Mouse (Mus musculus): ENCODE results near the gene Rab11a. TPM values are rescaled to one million over a fixed set of nuclear protein-coding genes. Genes with fewer than 3 reads are reported as not detected.
A peak's percentile ranks its signal among the peaks of the same experiment; 100 is the strongest.
"Not testable (repeated sequence)": the region's sequence is repeated elsewhere in the genome, so short reads cannot be mapped to it uniquely, and the experiment has no call there.

Rab11a gene
- polyA plus RNA-seq, 1 experiment from 2014 or later: 335 TPM

GRCm38 (mm10) chr9:64691176-64691575, 46.4 kb downstream of the Rab11a start:
- Histone ChIP-seq H3K27ac (ENCODE audit: low read length) (no peak overlapping the region), H3K4me1 (ENCODE audit: control insufficient read depth, insufficient read depth, low read length) (no peaks in the 10 kb centered on the region; the same call in 1 of the 2 replicates), H3K9me3 (replicated peaks; ENCODE audit: control insufficient read depth, low read length) (no peaks in the 10 kb centered on the region), H3K36me3 (ENCODE audit: control insufficient read depth, insufficient read depth) (peaks cover 8% of the 10 kb centered on the region), H3K4me2 (ENCODE audit: low read depth, low read length) (no peak overlapping the region), H3K27me3 (ENCODE audit: control insufficient read depth, insufficient read depth, low read length) (no peaks in the 10 kb centered on the region), H3K9ac (ENCODE audit: low read length) (no peak overlapping the region), H3K4me3 (ENCODE audit: low read length) (no peak overlapping the region)
- 0 out of 2 replicates have a peak, but pooled peaks have one; percentile 41 for ATAC-seq (replicated peaks; ENCODE audit: extremely low read depth, insufficient read depth, low FRiP score)
- 13% methylated on average over 7 of the region's 7 CpGs for WGBS

- Histone ChIP-seq H3K4me2 (ENCODE audit: low read depth, low read length) (no peak overlapping the region), H3K9me3 (replicated peaks; ENCODE audit: control insufficient read depth, low read length) (no peaks in the 10 kb centered on the region), H3K27ac (ENCODE audit: low read length) (no peak overlapping the region), H3K4me1 (ENCODE audit: control insufficient read depth, insufficient read depth, low read length) (no peaks in the 10 kb centered on the region; the same call in 1 of the 2 replicates), H3K36me3 (ENCODE audit: control insufficient read depth, insufficient read depth) (peaks cover 8% of the 10 kb centered on the region), H3K27me3 (ENCODE audit: control insufficient read depth, insufficient read depth, low read length) (no peaks in the 10 kb centered on the region), H3K9ac (ENCODE audit: low read length) (no peak overlapping the region), H3K4me3 (ENCODE audit: low read length) (no peak overlapping the region)
- no peak for ATAC-seq (replicated peaks; ENCODE audit: extremely low read depth, insufficient read depth, low FRiP score)
- WGBS: 84% methylated on average over 2 of the region's 2 CpGs
These were observed 46.8 kb downstream of the Rab11a start for GRCm38 (mm10) chr9:64690771-64691170.

GRCm38 (mm10) chr9:64688015-64688394, 49.6 kb downstream of the Rab11a start:
- no peaks in the 10 kb centered on the region for H3K9me3 ChIP-seq (replicated peaks; ENCODE audit: control insufficient read depth, low read length)
- no peaks in the 10 kb centered on the region for H3K36me3 ChIP-seq (ENCODE audit: control insufficient read depth, insufficient read depth)
- H3K4me3 ChIP-seq (ENCODE audit: low read length): no peak overlapping the region
- WGBS: 55% methylated on average over 1 of the region's 1 CpGs
- ATAC-seq (replicated peaks; ENCODE audit: extremely low read depth, insufficient read depth, low FRiP score): no peak
- no peaks in the 10 kb centered on the region for H3K27me3 ChIP-seq (ENCODE audit: control insufficient read depth, insufficient read depth, low read length)
- H3K4me2 ChIP-seq (ENCODE audit: low read depth, low read length): no peak overlapping the region
- no peaks in the 10 kb centered on the region; the same call in 1 of the 2 replicates for H3K4me1 ChIP-seq (ENCODE audit: control insufficient read depth, insufficient read depth, low read length)
- H3K9ac ChIP-seq (ENCODE audit: low read length): no peak overlapping the region
- H3K27ac ChIP-seq (ENCODE audit: low read length): no peak overlapping the region

- H3K9me3 ChIP-seq (replicated peaks; ENCODE audit: control insufficient read depth, low read length): no peaks in the 10 kb centered on the region
- ATAC-seq (replicated peaks; ENCODE audit: extremely low read depth, insufficient read depth, low FRiP score): no peak
- no peaks in the 10 kb centered on the region for H3K27me3 ChIP-seq (ENCODE audit: control insufficient read depth, insufficient read depth, low read length)
- no peak overlapping the region for H3K27ac ChIP-seq (ENCODE audit: low read length)
- 62% methylated on average over 13 of the region's 13 CpGs for WGBS
- H3K4me2 ChIP-seq (ENCODE audit: low read depth, low read length): no peak overlapping the region
- no peaks in the 10 kb centered on the region for H3K36me3 ChIP-seq (ENCODE audit: control insufficient read depth, insufficient read depth)
- H3K9ac ChIP-seq (ENCODE audit: low read length): no peak overlapping the region
- no peak overlapping the region for H3K4me3 ChIP-seq (ENCODE audit: low read length)
- no peaks in the 10 kb centered on the region; the same call in 1 of the 2 replicates for H3K4me1 ChIP-seq (ENCODE audit: control insufficient read depth, insufficient read depth, low read length)
These were observed 50.2 kb downstream of the Rab11a start for GRCm38 (mm10) chr9:64687122-64688014.

GRCm38 (mm10) chr9:64671341-64672319, 65.9 kb downstream of the Rab11a start:
- H3K9ac ChIP-seq (ENCODE audit: low read length); ATAC-seq (replicated peaks; ENCODE audit: extremely low read depth, insufficient read depth, low FRiP score); H3K36me3 ChIP-seq (ENCODE audit: control insufficient read depth, insufficient read depth); H3K27me3 ChIP-seq (ENCODE audit: control insufficient read depth, insufficient read depth, low read length); H3K9me3 ChIP-seq (replicated peaks; ENCODE audit: control insufficient read depth, low read length); H3K4me2 ChIP-seq (ENCODE audit: low read depth, low read length); H3K27ac ChIP-seq (ENCODE audit: low read length); H3K4me3 ChIP-seq (ENCODE audit: low read length); H3K4me1 ChIP-seq (ENCODE audit: control insufficient read depth, insufficient read depth, low read length): not testable (repeated sequence)
- WGBS: 30% methylated on average over 10 of the region's 11 CpGs

- ATAC-seq (replicated peaks; ENCODE audit: extremely low read depth, insufficient read depth, low FRiP score): no peak
- Histone ChIP-seq H3K4me3 (ENCODE audit: low read length) (no peak overlapping the region), H3K36me3 (ENCODE audit: control insufficient read depth, insufficient read depth) (no peaks in the 10 kb centered on the region), H3K4me1 (ENCODE audit: control insufficient read depth, insufficient read depth, low read length) (no peaks in the 10 kb centered on the region), H3K27me3 (ENCODE audit: control insufficient read depth, insufficient read depth, low read length) (no peaks in the 10 kb centered on the region; the same call in 1 of the 2 replicates), H3K9ac (ENCODE audit: low read length) (no peak overlapping the region), H3K4me2 (ENCODE audit: low read depth, low read length) (no peak overlapping the region), H3K27ac (ENCODE audit: low read length) (no peak overlapping the region), H3K9me3 (replicated peaks; ENCODE audit: control insufficient read depth, low read length) (no peaks in the 10 kb centered on the region)
- WGBS: 71% methylated on average over 2 of the region's 2 CpGs
These were observed 69.6 kb downstream of the Rab11a start for GRCm38 (mm10) chr9:64668001-64668400.

GRCm38 (mm10) chr9:64667513-64667912, 70.0 kb downstream of the Rab11a start:
- H3K9me3 ChIP-seq (replicated peaks; ENCODE audit: control insufficient read depth, low read length): no peaks in the 10 kb centered on the region
- ATAC-seq (replicated peaks; ENCODE audit: extremely low read depth, insufficient read depth, low FRiP score): 0 out of 2 replicates have a peak, but pooled peaks have one; percentile 37
- H3K27ac ChIP-seq (ENCODE audit: low read length): no peak overlapping the region
- WGBS: 7% methylated on average over 5 of the region's 5 CpGs
- no peaks in the 10 kb centered on the region; the same call in 1 of the 2 replicates for H3K27me3 ChIP-seq (ENCODE audit: control insufficient read depth, insufficient read depth, low read length)
- H3K9ac ChIP-seq (ENCODE audit: low read length): no peak overlapping the region
- no peaks in the 10 kb centered on the region for H3K4me1 ChIP-seq (ENCODE audit: control insufficient read depth, insufficient read depth, low read length)
- no peak overlapping the region for H3K4me2 ChIP-seq (ENCODE audit: low read depth, low read length)
- no peaks in the 10 kb centered on the region for H3K36me3 ChIP-seq (ENCODE audit: control insufficient read depth, insufficient read depth)
- no peak overlapping the region for H3K4me3 ChIP-seq (ENCODE audit: low read length)

GRCm38 (mm10) chr9:64666549-64666948, 71.0 kb downstream of the Rab11a start:
- Histone ChIP-seq H3K27ac (ENCODE audit: low read length) (no peak overlapping the region), H3K4me1 (ENCODE audit: control insufficient read depth, insufficient read depth, low read length) (no peaks in the 10 kb centered on the region), H3K4me2 (ENCODE audit: low read depth, low read length) (no peak overlapping the region), H3K36me3 (ENCODE audit: control insufficient read depth, insufficient read depth) (no peaks in the 10 kb centered on the region), H3K9me3 (replicated peaks; ENCODE audit: control insufficient read depth, low read length) (no peaks in the 10 kb centered on the region), H3K9ac (ENCODE audit: low read length) (no peak overlapping the region), H3K27me3 (ENCODE audit: control insufficient read depth, insufficient read depth, low read length) (no peaks in the 10 kb centered on the region; the same call in 1 of the 2 replicates), H3K4me3 (ENCODE audit: low read length) (no peak overlapping the region)
- ATAC-seq (replicated peaks; ENCODE audit: extremely low read depth, insufficient read depth, low FRiP score): no peak
- WGBS: 30% methylated on average over 4 of the region's 4 CpGs
